Mouse (Mus musculus) embryonic fibroblast, embryonic 13.5 days (primary cell): Measurements from ENCODE around the gene Hebp2. TPM values are rescaled to one million over a fixed set of nuclear protein-coding genes. Genes with fewer than 3 reads are reported as not detected.

Experiments used
- H3K27ac ChIP-seq: 2 replicates; pipeline ENCODE4 v1.5.1; 2012; ENCODE audit warnings: low read length, control low read depth, inconsistent platforms; ENCODE audit not compliant: insufficient read depth
- H3K4me1 ChIP-seq: 2 replicates; pipeline ENCODE4 v1.6.1; 2011; ENCODE audit warnings: low read length; ENCODE audit not compliant: control insufficient read depth, insufficient read depth
- H3K4me3 ChIP-seq: 2 replicates; pipeline ENCODE4 v1.5.1; 2011; ENCODE audit warnings: mild to moderate bottlenecking, control low read depth, low read length; ENCODE audit not compliant: insufficient read depth
- CTCF ChIP-seq: IDR thresholded peaks from 2 replicates; pipeline ENCODE4 v1.5.1; 2011; ENCODE audit warnings: mild to moderate bottlenecking, control low read depth, low read length, moderate library complexity, borderline replicate concordance; ENCODE audit not compliant: insufficient read depth
- POLR2A ChIP-seq: IDR thresholded peaks from 2 replicates; pipeline ENCODE4 v1.6.1; 2011; ENCODE audit warnings: low read depth, mild to moderate bottlenecking, control low read depth, low read length, moderate library complexity
- polyA plus RNA-seq: library from polyadenylated mRNA; stranded (reverse); fragments of >200 nt; gene quantifications from 2 replicates; pipeline ENCODE4 v1.2.4, GENCODE M21; 2011; ENCODE audit warnings: low read depth; ENCODE audit not compliant: missing spikeins, insufficient read length

The Hebp2 gene
- polyA plus RNA-seq, 1 experiment, result 12.9 TPM

- Histone ChIP-seq H3K4me3 (no peak overlapping the region), H3K4me1 (no peaks in the 10 kb centered on the region), H3K27ac (no peak overlapping the region)
- TF ChIP-seq POLR2A, result no peak
- no peak for TF ChIP-seq CTCF
Measured at GRCm38 (mm10) chr10:18522556-18522955, 23.3 kb downstream of the Hebp2 start.

GRCm38 (mm10) chr10:18511496-18511895 lies 34.4 kb downstream of the Hebp2 start:
- H3K4me1 ChIP-seq, result no peaks in the 10 kb centered on the region
- H3K4me3 ChIP-seq, result no peak overlapping the region
- TF ChIP-seq POLR2A, result no peak
- no peak for TF ChIP-seq CTCF
- peak overlapping the region; percentile 23; the same call in 1 of the 2 replicates for H3K27ac ChIP-seq

- H3K4me3 ChIP-seq, result no peak overlapping the region
- TF ChIP-seq CTCF (no peak), POLR2A (no peak)
- H3K4me1 ChIP-seq, result no peaks in the 10 kb centered on the region
- 0 out of 2 replicates have a peak overlapping the region, but pooled peaks have one; percentile 4 for H3K27ac ChIP-seq
Measured at GRCm38 (mm10) chr10:18510663-18511062, 35.2 kb downstream of the Hebp2 start.

- TF ChIP-seq POLR2A, result no peak
- no peak for TF ChIP-seq CTCF
- Histone ChIP-seq H3K4me3 (no peak overlapping the region), H3K27ac (no peak overlapping the region), H3K4me1 (no peaks in the 10 kb centered on the region)
Measured at GRCm38 (mm10) chr10:18508586-18508985, 37.3 kb downstream of the Hebp2 start.

- TF ChIP-seq POLR2A, result no peak
- TF ChIP-seq CTCF, result no peak
- no peak overlapping the region for H3K27ac ChIP-seq
- no peaks in the 10 kb centered on the region for H3K4me1 ChIP-seq
- H3K4me3 ChIP-seq, result no peak overlapping the region
Measured at GRCm38 (mm10) chr10:18507869-18508473, 37.9 kb downstream of the Hebp2 start.

DNA sequence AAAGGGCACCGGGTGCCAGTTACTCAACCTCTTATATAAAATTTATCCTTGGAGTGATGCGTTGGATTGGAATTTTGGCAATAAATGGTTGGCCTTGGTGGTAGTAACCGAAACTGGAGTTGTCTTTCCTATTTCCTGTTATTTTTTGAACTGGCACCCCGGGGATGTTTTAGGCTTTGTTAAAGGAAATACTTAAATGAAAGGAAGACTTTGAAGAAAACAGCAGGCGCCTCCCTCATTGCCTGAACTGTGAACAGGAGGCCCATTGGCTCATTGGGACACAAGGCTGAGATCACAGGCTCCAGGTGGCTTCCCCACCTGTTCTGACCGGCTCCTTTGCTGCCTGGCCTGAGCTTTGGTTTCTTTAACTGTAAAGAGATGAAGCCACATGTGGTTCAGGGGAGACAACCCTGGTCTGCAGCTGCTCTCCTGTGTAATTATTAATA lies 39.4 kb downstream of the Hebp2 start:
- no peak for TF ChIP-seq CTCF
- TF ChIP-seq POLR2A, result no peak
- Histone ChIP-seq H3K27ac (no peak overlapping the region), H3K4me1 (no peaks in the 10 kb centered on the region), H3K4me3 (no peak overlapping the region)

GRCm38 (mm10) chr10:18505690-18506089 lies 40.2 kb downstream of the Hebp2 start:
- Histone ChIP-seq H3K4me1 (no peaks in the 10 kb centered on the region), H3K27ac (no peak overlapping the region), H3K4me3 (no peak overlapping the region)
- TF ChIP-seq POLR2A, result no peak
- TF ChIP-seq CTCF, result no peak

- H3K4me1 ChIP-seq, result no peaks in the 10 kb centered on the region
- H3K4me3 ChIP-seq, result no peak overlapping the region
- no peak for TF ChIP-seq POLR2A
- no peak for TF ChIP-seq CTCF
- no peak overlapping the region for H3K27ac ChIP-seq
Measured at GRCm38 (mm10) chr10:18501997-18502396, 43.9 kb downstream of the Hebp2 start.

GRCm38 (mm10) chr10:18497066-18497465 lies 48.8 kb downstream of the Hebp2 start:
- Histone ChIP-seq H3K27ac (no peak overlapping the region), H3K4me3 (no peak overlapping the region), H3K4me1 (no peaks in the 10 kb centered on the region)
- TF ChIP-seq CTCF, result no peak
- no peak for TF ChIP-seq POLR2A

DNA sequence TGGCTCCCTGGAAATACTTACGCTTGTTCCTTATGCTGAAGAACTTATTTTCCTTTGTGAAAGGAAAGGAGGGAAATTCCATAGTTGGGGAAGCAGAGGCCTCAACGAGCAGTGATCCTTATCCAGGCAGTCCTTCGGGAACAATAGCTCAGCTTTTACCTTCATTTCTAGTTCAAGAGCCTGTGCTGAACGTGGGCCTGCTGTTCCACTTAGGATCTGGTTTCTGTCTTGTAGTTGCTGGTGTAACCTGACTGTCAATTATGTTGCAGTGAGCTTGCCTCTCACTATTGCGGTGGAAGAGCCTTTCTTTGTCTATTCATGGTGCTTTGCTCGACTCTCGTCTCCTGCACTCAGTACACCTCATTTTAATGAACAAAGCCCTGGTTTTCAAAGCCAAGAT lies 51.6 kb downstream of the Hebp2 start:
- Histone ChIP-seq H3K27ac (no peak overlapping the region), H3K4me1 (no peaks in the 10 kb centered on the region), H3K4me3 (no peak overlapping the region)
- no peak for TF ChIP-seq CTCF
- no peak for TF ChIP-seq POLR2A

- H3K4me1 ChIP-seq, result no peaks in the 10 kb centered on the region
- H3K4me3 ChIP-seq, result no peak overlapping the region
- no peak overlapping the region for H3K27ac ChIP-seq
- no peak for TF ChIP-seq CTCF
- no peak for TF ChIP-seq POLR2A
Measured at GRCm38 (mm10) chr10:18493010-18493894, 52.6 kb downstream of the Hebp2 start.
